Mouse (Mus musculus) myocyte (in vitro differentiated cells): ENCODE data around the gene C2cd2l. TPM values are rescaled to one million over a fixed set of nuclear protein-coding genes. Genes with fewer than 3 reads are reported as not detected.
"Not testable (repeated sequence)": the region's sequence is repeated elsewhere in the genome, so short reads cannot be mapped to it uniquely, and the experiment has no call there.

Experiments
- H3K27me3 ChIP-seq: one replicate; pipeline ENCODE4 v1.6.1; 2011; ENCODE audit not compliant: control insufficient read depth, insufficient read depth, insufficient read length
- H3K36me3 ChIP-seq: one replicate; pipeline ENCODE4 v1.6.1; 2011; ENCODE audit not compliant: control insufficient read depth, insufficient read depth
- H3K4me2 ChIP-seq: one replicate; pipeline ENCODE4 v1.6.1; 2011; ENCODE audit warnings: low read depth, control low read depth
- H3K4me3 ChIP-seq: one replicate; pipeline ENCODE4 v1.5.1; 2011; ENCODE audit warnings: mild to moderate bottlenecking, control low read depth, moderate library complexity
- H3K79me2 ChIP-seq: one replicate; pipeline ENCODE4 v1.6.1; 2011; ENCODE audit not compliant: control insufficient read depth, insufficient read depth
- H3ac ChIP-seq: one replicate; pipeline ENCODE4 v1.6.1; 2011; ENCODE audit not compliant: control insufficient read depth, insufficient read length
- CEBPB ChIP-seq: IDR thresholded peaks from 2 replicates; pipeline ENCODE4 v1.6.1; 2011; ENCODE audit warnings: mild to moderate bottlenecking, moderate library complexity; ENCODE audit not compliant: poor library complexity, insufficient read depth, severe bottlenecking
- E2F4 ChIP-seq: IDR thresholded peaks from one replicate; pipeline ENCODE4 v1.6.1; 2011; ENCODE audit warnings: mild to moderate bottlenecking, control low read depth, moderate library complexity; ENCODE audit not compliant: insufficient read depth
- MAX ChIP-seq: IDR thresholded peaks from one replicate; pipeline ENCODE4 v1.6.1; 2011; ENCODE audit warnings: low read depth, mild to moderate bottlenecking, control low read depth
- MYOD1 ChIP-seq, 3 experiments: IDR thresholded peaks; one replicate each; pipeline ENCODE4 v1.6.1; 2011; ENCODE audit warnings: control low read depth in 2 of 3, low read depth in 2 of 3, mild to moderate bottlenecking in 2 of 3, moderate library complexity in 1 of 3; ENCODE audit not compliant: insufficient read length in 2 of 3, control insufficient read depth in 1 of 3
- MYOG ChIP-seq, 3 experiments: IDR thresholded peaks; one replicate each; pipeline ENCODE4 v1.6.1; 2011; ENCODE audit warnings: control low read depth in 2 of 3, low read depth in 2 of 3, mild to moderate bottlenecking in 2 of 3; ENCODE audit not compliant: insufficient read length in 2 of 3, control insufficient read depth in 1 of 3, insufficient read depth in 1 of 3
- POLR2A ChIP-seq: IDR thresholded peaks from one replicate; pipeline ENCODE4 v1.6.1; 2011; ENCODE audit warnings: low read depth, mild to moderate bottlenecking, control low read depth, moderate library complexity; ENCODE audit not compliant: insufficient read length
- POLR2AphosphoS2 ChIP-seq: IDR thresholded peaks from one replicate; pipeline ENCODE4 v1.6.1; 2011; ENCODE audit warnings: low read depth, control low read depth; ENCODE audit not compliant: insufficient read length
- REST ChIP-seq: IDR thresholded peaks from one replicate; pipeline ENCODE4 v1.6.1; 2011; ENCODE audit warnings: mild to moderate bottlenecking, control low read depth, moderate library complexity; ENCODE audit not compliant: insufficient read depth, insufficient read length
- SRF ChIP-seq: IDR thresholded peaks from one replicate; pipeline ENCODE4 v1.6.1; 2011; ENCODE audit warnings: low read depth; ENCODE audit not compliant: control insufficient read depth, insufficient read length
- TCF12 ChIP-seq: IDR thresholded peaks from one replicate; pipeline ENCODE4 v1.6.1; 2011; ENCODE audit warnings: mild to moderate bottlenecking, control low read depth; ENCODE audit not compliant: poor library complexity, insufficient read depth, severe bottlenecking
- TCF3 ChIP-seq: IDR thresholded peaks from one replicate; pipeline ENCODE4 v1.6.1; 2011; ENCODE audit warnings: low read depth, control low read depth; ENCODE audit not compliant: insufficient read length
- USF1 ChIP-seq: IDR thresholded peaks from one replicate; pipeline ENCODE4 v1.6.1; 2011; ENCODE audit warnings: low read depth, mild to moderate bottlenecking, control low read depth, moderate library complexity
- polyA plus RNA-seq: library from polyadenylated mRNA; unstranded; fragments of >200 nt; fragmentation: generic; extraction: Trizol; gene quantifications from one replicate; pipeline ENCODE4 v1.2.1, GENCODE M21; 2012; ENCODE audit warnings: missing spikeins

C2cd2l gene
- polyA plus RNA-seq, 1 experiment: 18.1 TPM

GRCm38 (mm10) chr9:44336513-44336912, 16.4 kb upstream of the C2cd2l start:
- H3K36me3 ChIP-seq: peaks cover 32% of the 10 kb centered on the region
- H3K79me2 ChIP-seq: peaks cover 27% of the 10 kb centered on the region
- peak overlapping the region; percentile 80 for H3K4me2 ChIP-seq
- not testable (repeated sequence) for H3ac ChIP-seq, H3K27me3 ChIP-seq
- TF ChIP-seq POLR2AphosphoS2: peak; percentile 54
- H3K4me3 ChIP-seq: peak overlapping the region; percentile 76

GRCm38 (mm10) chr9:44336093-44336406, 16.0 kb upstream of the C2cd2l start:
- TF ChIP-seq MYOD1 (IDR thresholded peaks at IDR 0.05; ENCODE audit: control insufficient read depth in 1 of 3, insufficient read length in 2 of 3, low read depth in 2 of 3) (no peak), TCF12 (no peak), POLR2A (no peak), POLR2AphosphoS2 (no peak), TCF3 (no peak), REST (no peak), MAX (no peak), USF1 (no peak), SRF (no peak), MYOG (IDR thresholded peaks at IDR 0.05; ENCODE audit: control insufficient read depth in 1 of 3, insufficient read depth in 1 of 3, insufficient read length in 2 of 3, low read depth in 2 of 3) (no peak), E2F4 (no peak)

GRCm38 (mm10) chr9:44335331-44336092, 15.4 kb upstream of the C2cd2l start:
- Histone ChIP-seq H3ac (peak overlapping the region; percentile 86), H3K79me2 (peaks cover 23% of the 10 kb centered on the region), H3K4me3 (peak overlapping the region; percentile 76), H3K27me3 (no peaks in the 10 kb centered on the region), H3K4me2 (peak overlapping the region; percentile 80), H3K36me3 (peaks cover 42% of the 10 kb centered on the region)
- TF ChIP-seq TCF12: no peak
- peak in 1 of 3 experiments; percentile 26 for TF ChIP-seq MYOG (IDR thresholded peaks at IDR 0.05; ENCODE audit: control insufficient read depth in 1 of 3, insufficient read depth in 1 of 3, insufficient read length in 2 of 3, low read depth in 2 of 3)
- peak; percentile 67 for TF ChIP-seq POLR2AphosphoS2

More at GRCm38 (mm10) chr9:44336093-44336406, 16.0 kb upstream of the C2cd2l start:
- H3ac ChIP-seq: peak overlapping the region; percentile 86
- H3K36me3 ChIP-seq: peaks cover 37% of the 10 kb centered on the region
- peaks cover 27% of the 10 kb centered on the region for H3K79me2 ChIP-seq
- peak overlapping the region; percentile 80 for H3K4me2 ChIP-seq
- H3K27me3 ChIP-seq: no peaks in the 10 kb centered on the region
- H3K4me3 ChIP-seq: peak overlapping the region; percentile 76

GRCm38 (mm10) chr9:44334396-44335330, 14.6 kb upstream of the C2cd2l start, which contains the start of gene H2afx:
Gene H2afx (plus strand): TSS chr9:44334694.
- Histone ChIP-seq H3ac (peak within 1 kb of the TSS; percentile 86), H3K36me3 (peaks cover 42% of the 10 kb centered on the region), H3K27me3 (no peaks in the 10 kb centered on the region), H3K4me3 (peak within 1 kb of the TSS; percentile 76), H3K4me2 (peak within 1 kb of the TSS; percentile 80), H3K79me2 (peaks cover 23% of the 10 kb centered on the region)
- TF ChIP-seq SRF: no peak
- TF ChIP-seq USF1: no peak
- no peak for TF ChIP-seq CEBPB
- TF ChIP-seq MAX: no peak
- TF ChIP-seq TCF12: no peak
- TF ChIP-seq REST: peak; percentile 51
- TF ChIP-seq POLR2A: peak; percentile 88
- TF ChIP-seq TCF3: no peak
- TF ChIP-seq E2F4: peak; percentile 100
- TF ChIP-seq POLR2AphosphoS2: peak; percentile 94
- TF ChIP-seq MYOG (IDR thresholded peaks at IDR 0.05; ENCODE audit: control insufficient read depth in 1 of 3, insufficient read depth in 1 of 3, insufficient read length in 2 of 3, low read depth in 2 of 3): peak in 2 of 3 experiments; percentile 3 to 19
- peak in 1 of 3 experiments; percentile 17 for TF ChIP-seq MYOD1 (IDR thresholded peaks at IDR 0.05; ENCODE audit: control insufficient read depth in 1 of 3, insufficient read length in 2 of 3, low read depth in 2 of 3)
